Mouse (Mus musculus): ENCODE data around the gene Thbs2. TPM values are rescaled to one million over a fixed set of nuclear protein-coding genes. Genes with fewer than 3 reads are reported as not detected.

The Thbs2 gene
- 0.22 TPM in 1 of 2 replicates, not detected in the other for total RNA-seq (2014; fragmentation: Nextera tagmentation)
- 0.09 TPM in 1 of 2 replicates, not detected in the other for total RNA-seq (2017)

DNA sequence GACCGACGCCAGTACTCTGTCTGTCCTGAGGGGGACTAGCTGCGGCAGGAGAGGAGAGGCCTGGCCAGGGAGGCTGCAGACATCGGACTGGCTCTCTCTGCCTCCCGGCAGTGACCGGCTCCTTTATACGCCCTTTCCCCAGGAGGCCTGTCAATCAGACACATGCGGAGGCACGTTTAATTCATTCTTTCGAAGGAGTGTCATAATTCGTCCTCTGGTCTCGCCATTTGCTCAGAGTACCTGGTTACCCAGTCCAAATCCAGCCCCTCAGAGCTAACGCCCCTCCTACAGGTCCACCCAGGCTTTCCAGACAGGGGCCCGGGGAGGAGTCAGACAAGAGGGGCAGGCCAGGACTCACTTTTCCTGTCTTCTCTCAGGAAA is at the start of gene Thbs2:
Gene Thbs2, minus strand, starts transcription at position 242 of the 381 bp plus-strand sequence.
- no peak for ATAC-seq (replicated peaks; ENCODE audit: low FRiP score, low TSS enrichment, poor library complexity, severe bottlenecking)

- no peak for ATAC-seq (replicated peaks; ENCODE audit: low FRiP score, low TSS enrichment, poor library complexity, severe bottlenecking)
Measured at GRCm38 (mm10) chr17:14735493-14736004, 41.5 kb upstream of the Thbs2 start.

DNA sequence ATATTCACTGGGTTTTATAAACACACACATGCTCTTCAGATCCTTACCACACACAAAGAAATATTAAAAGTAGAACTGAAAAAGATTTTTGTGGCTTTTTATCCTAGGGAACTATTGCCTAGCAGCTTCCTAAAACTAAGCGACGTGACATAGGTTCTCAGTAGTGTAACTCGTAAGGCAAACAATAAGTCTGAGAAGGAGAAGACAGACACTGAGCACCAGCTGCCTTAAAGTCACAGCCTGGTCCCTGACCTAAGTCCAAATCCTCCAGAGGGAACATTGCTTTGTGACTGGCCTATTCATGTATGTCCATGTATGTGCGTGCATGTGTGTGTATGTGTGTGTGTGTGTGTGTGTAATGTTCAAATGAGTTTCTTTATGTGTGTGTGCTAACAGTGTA is 40.3 kb upstream of the Thbs2 start:
- ATAC-seq (replicated peaks; ENCODE audit: low FRiP score, low TSS enrichment, poor library complexity, severe bottlenecking) = no peak

- no peak for ATAC-seq (replicated peaks; ENCODE audit: low FRiP score, low TSS enrichment, poor library complexity, severe bottlenecking)
Measured at GRCm38 (mm10) chr17:14733941-14734340, 39.9 kb upstream of the Thbs2 start.

GRCm38 (mm10) chr17:14733027-14733426 is 39.0 kb upstream of the Thbs2 start:
- ATAC-seq (replicated peaks; ENCODE audit: low FRiP score, low TSS enrichment, poor library complexity, severe bottlenecking) = no peak

DNA sequence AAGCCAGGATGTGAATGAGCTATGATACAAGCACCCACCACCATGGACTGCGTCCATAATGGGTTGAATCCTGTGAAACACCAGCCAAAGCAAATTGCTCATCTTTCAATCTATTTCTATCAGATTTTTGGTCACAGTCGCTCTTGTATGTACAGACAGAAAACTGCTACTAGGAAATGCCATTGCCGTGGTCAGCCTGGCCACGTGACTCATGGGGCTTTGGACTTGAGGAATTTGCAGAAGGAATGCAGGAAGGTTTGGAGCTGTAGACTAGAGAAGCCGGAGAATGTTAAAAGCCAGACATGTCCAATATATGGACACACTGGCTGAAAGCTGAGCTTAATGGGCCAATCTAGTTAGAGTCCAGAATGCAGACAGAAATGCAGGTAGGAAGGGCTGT is 36.6 kb upstream of the Thbs2 start:
- no peak for ATAC-seq (replicated peaks; ENCODE audit: low FRiP score, low TSS enrichment, poor library complexity, severe bottlenecking)

GRCm38 (mm10) chr17:14727481-14727880 is 33.4 kb upstream of the Thbs2 start:
- ATAC-seq (replicated peaks; ENCODE audit: low FRiP score, low TSS enrichment, poor library complexity, severe bottlenecking) = no peak

- ATAC-seq (replicated peaks; ENCODE audit: low FRiP score, low TSS enrichment, poor library complexity, severe bottlenecking) = no peak
Measured at GRCm38 (mm10) chr17:14724786-14725185, 30.8 kb upstream of the Thbs2 start.

GRCm38 (mm10) chr17:14721325-14721724 is 27.3 kb upstream of the Thbs2 start:
- ATAC-seq (replicated peaks; ENCODE audit: low FRiP score, low TSS enrichment, poor library complexity, severe bottlenecking) = no peak

DNA sequence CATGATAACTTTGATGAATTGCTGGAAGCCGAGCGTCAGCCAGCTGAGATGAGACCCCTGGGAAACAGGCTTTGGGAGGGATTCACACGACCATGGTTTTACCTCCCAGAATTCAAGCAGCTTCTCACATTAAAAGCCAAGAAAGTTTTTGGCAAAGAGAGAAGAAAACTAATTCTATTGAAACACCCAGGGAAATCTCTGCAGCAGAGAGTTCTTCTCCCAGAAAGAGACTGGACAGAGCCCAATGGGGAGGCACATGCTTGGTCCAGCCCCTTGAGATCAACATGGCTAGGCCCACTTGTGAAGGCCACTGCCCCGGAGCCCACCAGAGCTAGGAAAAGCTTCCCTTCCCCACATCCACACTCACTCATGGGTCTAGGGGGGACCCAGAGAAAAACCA is 26.9 kb upstream of the Thbs2 start:
- no peak for ATAC-seq (replicated peaks; ENCODE audit: low FRiP score, low TSS enrichment, poor library complexity, severe bottlenecking)

- no peak for ATAC-seq (replicated peaks; ENCODE audit: low FRiP score, low TSS enrichment, poor library complexity, severe bottlenecking)
Measured at GRCm38 (mm10) chr17:14720227-14720626, 26.2 kb upstream of the Thbs2 start.

- ATAC-seq (replicated peaks; ENCODE audit: low FRiP score, low TSS enrichment, poor library complexity, severe bottlenecking) = no peak
Measured at GRCm38 (mm10) chr17:14718801-14719200, 24.8 kb upstream of the Thbs2 start.

- ATAC-seq (replicated peaks; ENCODE audit: low FRiP score, low TSS enrichment, poor library complexity, severe bottlenecking) = no peak
Measured at GRCm38 (mm10) chr17:14714782-14715181, 20.7 kb upstream of the Thbs2 start.

DNA sequence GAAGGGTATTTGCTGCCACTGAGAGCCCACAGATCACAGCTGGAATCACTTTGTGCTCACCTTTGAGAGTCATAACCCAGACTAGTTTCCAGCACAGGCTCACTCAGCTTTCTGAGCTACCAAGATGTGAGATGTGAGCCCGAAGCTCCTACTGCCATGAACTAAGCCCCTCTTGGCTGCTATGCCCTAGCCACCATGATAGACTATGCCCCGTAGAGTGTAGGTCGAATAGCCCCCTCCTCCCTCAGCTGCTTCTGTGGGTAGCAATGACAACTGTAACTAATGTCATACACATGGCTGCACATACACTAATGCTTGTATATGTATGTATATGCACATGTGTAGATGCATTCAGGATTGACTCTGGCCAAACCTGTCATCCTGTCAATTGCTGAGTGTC is 20.3 kb upstream of the Thbs2 start:
- no peak for ATAC-seq (replicated peaks; ENCODE audit: low FRiP score, low TSS enrichment, poor library complexity, severe bottlenecking)

GRCm38 (mm10) chr17:14711784-14712183 is 17.7 kb upstream of the Thbs2 start:
- no peak for ATAC-seq (replicated peaks; ENCODE audit: low FRiP score, low TSS enrichment, poor library complexity, severe bottlenecking)

GRCm38 (mm10) chr17:14711032-14711431 is 17.0 kb upstream of the Thbs2 start:
- no peak for ATAC-seq (replicated peaks; ENCODE audit: low FRiP score, low TSS enrichment, poor library complexity, severe bottlenecking)

- no peak for ATAC-seq (replicated peaks; ENCODE audit: low FRiP score, low TSS enrichment, poor library complexity, severe bottlenecking)
Measured at GRCm38 (mm10) chr17:14706066-14706465, 12.0 kb upstream of the Thbs2 start.

GRCm38 (mm10) chr17:14705466-14705865 is 11.4 kb upstream of the Thbs2 start:
- ATAC-seq (replicated peaks; ENCODE audit: low FRiP score, low TSS enrichment, poor library complexity, severe bottlenecking) = no peak

GRCm38 (mm10) chr17:14703771-14704170 is 9.7 kb upstream of the Thbs2 start:
- no peak for ATAC-seq (replicated peaks; ENCODE audit: low FRiP score, low TSS enrichment, poor library complexity, severe bottlenecking)

- ATAC-seq (replicated peaks; ENCODE audit: low FRiP score, low TSS enrichment, poor library complexity, severe bottlenecking) = no peak
Measured at GRCm38 (mm10) chr17:14703268-14703667, 9.2 kb upstream of the Thbs2 start.

- no peak for ATAC-seq (replicated peaks; ENCODE audit: low FRiP score, low TSS enrichment, poor library complexity, severe bottlenecking)
Measured at GRCm38 (mm10) chr17:14702701-14703100, 8.7 kb upstream of the Thbs2 start.

GRCm38 (mm10) chr17:14701891-14702290 is 7.9 kb upstream of the Thbs2 start:
- no peak for ATAC-seq (replicated peaks; ENCODE audit: low FRiP score, low TSS enrichment, poor library complexity, severe bottlenecking)

All from megakaryocyte-erythroid progenitor cell, adult 5-6 weeks (primary cell).